Mouse (Mus musculus): ENCODE measurements around the gene Olfr412.

The Olfr412 gene

DNA sequence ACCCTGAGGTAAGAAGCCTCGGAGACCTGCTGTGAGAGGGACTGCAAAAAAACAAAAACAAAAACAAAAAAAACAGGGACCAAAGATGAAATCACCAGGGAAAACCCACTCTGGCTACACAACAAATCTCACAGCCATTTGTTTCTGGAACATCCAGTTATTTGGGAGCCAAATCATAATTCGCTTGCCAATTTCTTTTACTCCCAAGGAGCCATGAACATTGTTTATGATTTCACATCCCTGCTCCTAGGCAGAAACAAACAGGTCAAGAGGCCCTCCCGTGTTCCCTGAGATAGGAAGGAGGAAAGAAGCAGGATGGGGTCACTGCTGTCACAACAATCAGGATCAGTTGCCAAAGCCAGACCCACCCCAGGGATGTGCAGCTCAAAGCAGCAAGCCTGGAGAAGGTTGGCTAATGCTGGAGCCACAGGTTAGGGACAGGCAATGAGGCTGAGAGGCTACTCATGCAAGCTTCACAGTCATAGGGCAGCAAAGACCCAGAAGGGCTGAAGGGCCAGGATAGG lies 51.6 kb downstream of the Olfr412 start:
- DNase-seq (ENCODE audit: low spot score): no peak

DNA sequence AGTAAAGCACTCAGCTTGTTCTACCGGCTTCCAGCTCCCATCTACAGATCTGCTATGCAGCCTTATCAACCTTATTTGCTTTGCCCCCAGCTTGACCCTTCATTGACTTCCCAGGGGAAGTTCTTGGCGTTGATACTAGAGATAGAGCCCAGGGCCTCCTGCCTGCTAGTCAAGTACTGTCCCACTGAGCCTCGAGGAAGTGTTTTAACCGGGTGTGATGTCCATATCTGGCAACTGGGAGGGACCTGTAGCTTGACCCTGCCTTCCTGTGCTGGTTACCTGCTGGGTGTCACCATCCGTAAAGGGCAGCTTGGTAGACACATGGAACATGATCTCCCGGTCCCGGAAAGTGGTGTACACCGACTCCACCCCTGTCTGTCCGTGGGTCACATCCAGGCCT lies 52.2 kb downstream of the Olfr412 start:
- DNase-seq (ENCODE audit: low spot score): no peak

DNA sequence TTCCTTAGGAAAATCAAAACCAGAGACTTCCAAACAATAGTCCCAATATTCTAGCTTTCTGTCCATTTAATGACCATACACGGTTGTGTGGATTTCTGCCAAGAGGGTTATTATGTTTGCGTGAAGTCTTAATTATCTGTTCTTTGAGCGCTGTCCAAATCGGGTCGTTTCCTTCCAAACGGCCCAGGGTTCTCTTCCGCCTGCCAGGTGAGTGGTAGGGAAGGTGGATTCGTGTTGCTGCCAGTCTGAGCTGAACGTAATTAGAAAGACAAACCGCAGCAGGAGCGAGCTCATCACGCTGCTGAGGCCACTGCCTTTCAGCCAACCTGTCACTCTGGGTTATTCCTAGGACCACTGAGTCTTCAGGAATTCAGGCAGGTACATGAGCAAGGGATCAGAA lies 53.9 kb downstream of the Olfr412 start:
- no peak for DNase-seq (ENCODE audit: low spot score)
